Mouse (Mus musculus) liver, adult 2 months (tissue): ENCODE measurements around the gene Myo1d.

Experiments
- CTCF ChIP-seq: fragments of 200-500 bp; IDR thresholded peaks from 2 replicates; pipeline ENCODE4 v1.5.1; 2011; ENCODE audit warnings: low read depth, low read length, control low read depth
- POLR2A ChIP-seq: fragments of 200-500 bp; IDR thresholded peaks from 2 replicates; pipeline ENCODE4 v1.6.1; 2011; ENCODE audit warnings: low read length, control low read depth; ENCODE audit not compliant: insufficient read depth; ENCODE audit errors: extremely low read depth

GRCm38 (mm10) chr11:80602041-80602458, 177.8 kb downstream of the Myo1d start:
- TF ChIP-seq CTCF (peak; percentile 43; the same call in 1 of the 2 replicates), POLR2A (no peak)
